Mouse (Mus musculus): Measurements from ENCODE around the gene Nps. TPM values are rescaled to one million over a fixed set of nuclear protein-coding genes. Genes with fewer than 3 reads are reported as not detected.
A peak's percentile ranks its signal among the peaks of the same experiment; 100 is the strongest.
"Not testable (repeated sequence)": the region's sequence is repeated elsewhere in the genome, so short reads cannot be mapped to it uniquely, and the experiment has no call there.

Gene Nps
- total RNA-seq (2021) = not detected
- long read RNA-seq, experiment 1 = 0 reads
- long read RNA-seq, experiment 2 = 0 reads

GRCm38 (mm10) chr7:135258053-135258753, at the start of gene Nps:
TSS of gene Nps (plus strand) at chr7:135258703.
- DNase-seq = not testable (repeated sequence)

DNA sequence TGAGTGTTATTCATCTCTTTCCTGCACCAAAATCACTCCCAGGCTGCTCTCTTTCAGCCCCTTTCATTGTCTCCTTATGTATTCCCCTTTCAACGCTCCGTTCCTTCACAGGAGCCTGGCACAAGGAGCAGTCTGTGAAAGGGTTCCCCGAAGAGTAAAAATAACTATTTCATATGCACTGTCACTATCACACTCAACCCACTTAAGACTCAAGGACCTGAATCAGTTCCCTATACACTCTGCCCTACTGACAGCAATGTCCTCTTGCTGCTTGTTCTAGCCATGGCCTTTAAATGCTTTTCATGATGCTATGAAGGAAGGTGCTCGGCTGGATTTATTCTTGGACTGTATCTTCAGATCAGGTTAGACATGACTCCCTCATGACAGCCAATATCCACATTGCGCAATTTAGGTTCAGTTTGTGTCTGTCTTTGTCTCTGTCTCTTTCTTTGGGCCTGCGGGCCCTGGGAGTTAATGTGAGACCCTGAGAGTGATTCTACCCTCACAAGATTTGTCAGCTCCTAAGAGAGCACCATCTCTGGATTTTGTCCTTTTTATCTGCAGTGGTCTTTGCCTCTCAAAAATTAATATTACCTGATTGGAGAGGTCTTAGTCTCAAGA, 49.4 kb upstream of the Nps start:
- DNase-seq = peak; percentile 8 to 19

DNA sequence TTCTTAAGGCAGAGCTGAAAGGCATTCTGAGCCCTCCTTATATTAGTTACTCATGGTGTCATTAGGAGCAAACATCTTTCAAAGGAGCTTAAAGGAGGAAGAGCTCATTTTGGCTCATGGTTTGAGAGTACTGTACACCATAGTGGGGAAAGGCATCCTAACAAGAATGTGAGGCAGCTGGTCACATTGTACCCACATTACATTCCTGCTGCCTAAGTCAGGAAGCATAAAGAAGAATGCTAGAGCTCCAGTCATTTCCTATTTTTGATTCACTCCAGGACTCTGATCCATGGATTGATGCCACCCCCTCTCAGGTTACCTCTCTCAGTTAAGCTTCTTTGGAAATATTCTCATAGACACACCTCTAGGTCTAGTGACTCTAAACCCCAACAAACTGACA, 48.2 kb upstream of the Nps start:
- DNase-seq = no peak

DNA sequence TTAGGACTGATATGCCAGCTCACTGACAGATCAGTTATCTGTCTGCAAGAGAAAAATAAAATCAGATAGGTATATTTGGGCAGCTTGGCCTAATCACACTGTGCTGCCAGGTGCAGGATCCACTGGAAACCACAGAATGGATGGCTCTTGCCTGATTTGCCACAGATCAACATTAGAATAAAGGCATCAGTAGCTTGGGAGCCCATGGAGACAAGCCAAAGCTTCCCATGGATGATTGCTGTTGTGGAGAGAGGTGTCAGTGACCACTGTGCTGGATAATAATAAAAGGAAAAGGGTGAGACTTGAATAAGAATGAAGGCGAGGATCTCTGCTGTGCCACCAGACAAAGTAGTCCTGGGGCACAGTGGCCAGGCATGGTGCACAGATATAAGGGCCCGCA, 47.7 kb upstream of the Nps start:
- no peak for DNase-seq

GRCm38 (mm10) chr7:135212505-135212904, 46.0 kb upstream of the Nps start:
- DNase-seq = peak; percentile 52 to 58

DNA sequence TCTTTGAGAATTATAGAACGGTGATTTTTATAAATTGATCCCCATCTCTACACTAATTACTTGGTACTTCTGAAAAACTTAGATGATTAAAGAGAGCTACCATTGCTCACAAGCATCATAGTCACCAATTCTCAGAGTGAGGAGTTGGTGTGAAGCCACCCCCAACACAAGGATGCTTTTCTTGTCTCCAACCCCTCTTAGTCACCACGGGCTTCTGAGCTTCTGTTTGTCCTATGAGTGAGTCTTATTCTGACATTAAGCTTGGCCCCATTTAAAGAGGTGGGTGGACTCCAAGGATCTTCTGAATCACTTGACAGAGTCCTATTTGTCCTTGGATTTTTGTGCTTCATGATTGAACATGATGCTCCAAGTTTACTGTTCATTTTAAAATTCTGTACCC, 37.0 kb upstream of the Nps start:
- no peak for DNase-seq

DNA sequence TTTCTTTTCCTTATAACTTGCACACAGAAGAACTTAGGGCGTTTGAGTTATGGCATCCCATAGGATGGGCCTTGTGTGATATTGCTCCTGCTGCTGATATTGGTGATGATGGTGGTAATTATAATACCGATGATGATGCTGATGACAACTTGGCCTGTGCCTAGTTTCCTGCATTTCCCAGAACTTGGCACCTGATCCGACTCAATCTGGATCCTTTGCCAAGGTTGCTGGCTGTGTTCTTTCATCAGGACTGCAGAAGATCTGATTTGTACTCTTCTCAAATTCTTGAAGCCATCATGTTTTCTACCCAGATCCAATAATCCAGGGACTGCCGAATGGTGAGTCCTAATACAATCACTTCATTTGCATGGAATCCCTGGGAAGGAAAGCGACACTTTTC, 32.5 kb upstream of the Nps start:
- DNase-seq = no peak

- no peak for DNase-seq
Measured at GRCm38 (mm10) chr7:135237152-135237551, 21.4 kb upstream of the Nps start.

GRCm38 (mm10) chr7:135239441-135239840, 19.1 kb upstream of the Nps start:
- no peak for DNase-seq

DNA sequence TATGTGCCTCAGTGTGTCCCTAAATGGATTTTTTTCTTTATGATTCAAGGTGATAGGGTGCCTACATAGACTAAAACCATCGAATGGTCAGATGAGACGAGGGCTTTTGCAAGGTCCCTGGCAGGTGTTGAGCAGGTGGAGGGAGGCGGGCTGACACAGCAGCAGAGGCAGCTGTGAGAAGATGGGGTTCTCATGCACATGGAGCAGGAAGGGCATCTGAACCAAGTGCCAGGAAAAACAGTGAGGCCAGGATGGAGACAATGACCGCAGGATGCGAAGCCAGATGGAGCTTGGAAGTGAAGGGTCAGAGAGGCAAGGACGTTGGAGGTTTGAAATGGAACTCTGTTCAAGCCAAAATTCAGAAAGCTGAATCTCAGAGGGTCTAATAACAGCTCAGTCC, 18.5 kb upstream of the Nps start:
- DNase-seq = peak in 1 of 2 experiments; percentile 14

DNA sequence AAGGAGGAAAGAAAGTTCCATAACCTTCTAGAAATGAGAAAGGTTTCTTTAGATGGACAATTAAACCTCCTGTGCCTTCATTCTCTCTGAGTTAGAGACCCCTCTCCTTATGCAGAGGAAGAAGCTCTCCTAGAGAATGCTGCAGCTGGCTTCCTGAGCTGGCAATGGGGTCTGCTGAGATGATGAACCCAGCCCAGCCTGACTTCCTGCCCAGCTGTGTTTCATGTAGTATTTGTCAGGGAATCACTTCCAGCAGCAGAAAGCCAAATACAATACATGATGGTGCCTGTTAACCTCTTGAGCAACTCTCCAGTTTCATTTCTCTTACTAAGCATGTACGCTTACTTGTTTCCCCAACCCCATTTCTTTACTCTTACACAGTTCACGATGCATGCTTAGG, 17.9 kb upstream of the Nps start:
- peak; percentile 12 to 41 for DNase-seq

DNA sequence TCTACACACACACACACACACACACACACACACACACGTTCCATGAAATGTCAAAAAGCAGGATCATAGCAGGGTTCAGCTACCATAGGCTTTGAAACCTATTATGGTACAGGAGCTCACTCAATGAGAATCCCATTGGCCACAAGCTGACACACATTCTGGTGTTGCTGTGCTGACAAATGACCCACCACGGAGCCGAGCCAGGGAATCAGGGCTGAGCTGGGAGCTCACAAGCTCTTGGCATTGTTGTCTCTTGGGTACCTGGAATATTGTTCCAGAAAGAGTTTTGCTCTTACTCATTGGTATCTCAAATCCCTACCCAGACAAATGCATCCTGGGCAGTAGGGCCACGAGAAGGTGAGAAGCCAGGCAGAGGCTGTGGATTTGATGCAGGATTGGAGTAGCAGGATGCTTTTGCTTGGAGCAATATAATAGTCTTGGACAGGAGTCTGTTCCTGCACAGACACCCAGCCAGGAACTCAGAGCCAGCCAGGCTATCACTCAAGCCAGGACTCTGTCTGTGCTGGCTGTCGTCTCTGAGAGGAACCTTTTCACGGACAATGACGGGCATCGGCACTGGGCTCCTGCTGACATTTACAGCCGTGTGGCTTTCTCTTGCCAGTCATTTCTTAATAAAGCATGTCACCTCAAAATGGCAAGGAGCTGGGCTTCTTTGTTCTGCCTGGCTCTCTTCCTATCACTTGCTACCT, 14.2 kb upstream of the Nps start:
- DNase-seq = peak in 1 of 2 experiments; percentile 4

DNA sequence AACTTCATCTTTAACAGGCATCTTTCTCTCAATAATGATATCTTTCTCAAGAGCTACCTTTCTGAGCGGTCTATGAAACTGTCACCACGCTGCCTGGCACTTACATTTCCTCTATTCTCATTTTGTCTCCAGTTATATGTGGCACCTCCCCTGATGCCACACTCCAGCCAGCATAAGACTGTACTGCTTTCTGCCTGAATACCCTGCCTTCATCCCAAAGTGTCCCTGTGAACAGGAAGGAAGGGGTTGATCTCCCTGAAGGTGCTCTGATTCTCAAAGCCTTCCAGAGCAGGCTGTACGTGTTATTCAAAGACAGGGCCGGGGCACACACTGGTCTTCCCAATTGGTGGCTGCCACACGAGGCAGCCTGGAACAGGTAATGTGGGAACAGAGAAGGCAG, 12.1 kb upstream of the Nps start:
- no peak for DNase-seq

GRCm38 (mm10) chr7:135253249-135253648, 5.3 kb upstream of the Nps start:
- DNase-seq = no peak

GRCm38 (mm10) chr7:135254423-135254822, 4.1 kb upstream of the Nps start:
- DNase-seq = no peak

GRCm38 (mm10) chr7:135271011-135271410, 12.5 kb downstream of the Nps start:
- no peak for DNase-seq

DNA sequence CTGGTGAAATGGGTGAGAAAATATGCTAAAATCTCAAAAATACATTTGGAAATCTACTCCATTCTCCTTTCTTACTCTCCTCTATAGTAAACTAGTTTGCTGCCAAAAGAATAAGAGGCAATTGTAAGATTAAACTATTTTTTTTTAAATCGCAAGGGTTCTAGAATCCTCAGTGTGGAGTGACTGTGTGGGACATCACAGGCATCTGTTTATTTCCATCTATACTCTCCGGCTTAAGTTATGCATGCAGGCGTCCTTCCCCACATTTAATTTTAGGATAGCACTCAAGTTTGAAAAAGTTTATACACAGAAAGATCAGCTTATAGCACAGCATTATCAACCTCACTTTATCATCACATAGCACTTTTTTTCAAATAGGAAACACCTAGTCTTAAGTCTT, 24.7 kb downstream of the Nps start:
- no peak for DNase-seq

GRCm38 (mm10) chr7:135289976-135290375, 31.5 kb downstream of the Nps start:
- DNase-seq = no peak

- peak; percentile 9 to 25 for DNase-seq
Measured at GRCm38 (mm10) chr7:135291646-135292236, 33.2 kb downstream of the Nps start.

- DNase-seq = no peak
Measured at GRCm38 (mm10) chr7:135294498-135294897, 36.0 kb downstream of the Nps start.

GRCm38 (mm10) chr7:135304496-135304895, 46.0 kb downstream of the Nps start:
- DNase-seq = no peak

All from heart, adult 18-20 months (tissue).